Mouse (Mus musculus) embryonic facial prominence, embryonic 13.5 days (tissue): ENCODE results near the gene Il17d. TPM values are rescaled to one million over a fixed set of nuclear protein-coding genes. Genes with fewer than 3 reads are reported as not detected.
A peak's percentile ranks its signal among the peaks of the same experiment; 100 is the strongest.

Experiments
- ATAC-seq: fragments of 200-750 bp; cut with Nextera tagmentation; 2 replicates; pipeline ENCODE4 v1.8.0; 2017; ENCODE audit warnings: low read depth; ENCODE audit not compliant: insufficient number of reproducible peaks, insufficient read depth, low FRiP score, low TSS enrichment
- H3K27ac ChIP-seq: fragments of 300-500 bp; sonication (generic); 2 replicates; pipeline ENCODE4 v1.5.1; 2015; ENCODE audit warnings: moderate library complexity, mild to moderate bottlenecking, inconsistent platforms
- H3K27me3 ChIP-seq: fragments of 300-500 bp; sonication (generic); 2 replicates; pipeline ENCODE4 v1.6.1; 2015; ENCODE audit warnings: mild to moderate bottlenecking, inconsistent platforms
- H3K36me3 ChIP-seq: fragments of 300-500 bp; sonication (generic); 2 replicates; pipeline ENCODE4 v1.6.1; 2015; ENCODE audit warnings: mild to moderate bottlenecking, inconsistent platforms
- H3K4me1 ChIP-seq: fragments of 300-500 bp; sonication (generic); 2 replicates; pipeline ENCODE4 v1.6.1; 2015; ENCODE audit warnings: inconsistent platforms
- H3K4me2 ChIP-seq: fragments of 300-500 bp; sonication (generic); 2 replicates; pipeline ENCODE4 v1.6.1; 2015; ENCODE audit warnings: moderate library complexity, mild to moderate bottlenecking, inconsistent platforms
- H3K4me3 ChIP-seq: fragments of 300-500 bp; sonication (generic); 2 replicates; pipeline ENCODE4 v1.5.1; 2015; ENCODE audit warnings: mild to moderate bottlenecking, inconsistent platforms
- H3K9ac ChIP-seq: fragments of 300-500 bp; sonication (generic); 2 replicates; pipeline ENCODE4 v1.6.1; 2015; ENCODE audit warnings: mild to moderate bottlenecking, inconsistent platforms
- H3K9me3 ChIP-seq: fragments of 300-500 bp; sonication (generic); 2 replicates; pipeline ENCODE4 v1.6.1; 2016; ENCODE audit warnings: inconsistent platforms
- WGBS: fragments of 180-500 bp; shearing (Covaris S2); methylation state at CpG from one replicate; pipeline ENCODE4 v1.1.7; 2015; ENCODE audit warnings: mixed read lengths; 5-methylcytosine and 5-hydroxymethylcytosine counted together
- polyA plus RNA-seq: library from polyadenylated mRNA; unstranded; fragments of >200 nt; fragmentation: Nextera tagmentation; extraction: Ambion mirVana; gene quantifications from 2 replicates; pipeline ENCODE4 v1.2.1, GENCODE M21; 2015

Gene Il17d
- polyA plus RNA-seq, 1 experiment from 2014 or later, result 3.5 TPM

DNA sequence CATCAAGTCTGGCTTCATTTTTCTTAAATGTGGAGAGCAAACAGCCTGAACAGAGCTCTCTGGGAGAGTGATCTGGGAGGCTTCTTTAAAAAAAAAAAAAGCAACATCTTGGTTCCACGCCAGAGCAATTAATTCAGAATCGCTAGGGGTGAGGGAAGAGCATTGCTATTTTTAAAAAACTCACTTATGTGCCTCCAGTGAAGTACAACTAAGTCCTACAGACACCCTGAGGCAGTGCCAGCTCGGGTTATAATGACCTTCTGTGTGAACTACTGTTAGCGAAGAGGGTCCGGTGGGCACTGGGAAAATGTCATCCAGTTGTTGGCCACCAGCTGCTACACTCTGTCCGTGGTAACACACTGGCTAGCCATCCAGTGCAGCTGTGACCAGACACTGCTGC, 11.1 kb downstream of the Il17d start:
- Histone ChIP-seq H3K4me2 (no peak overlapping the region), H3K9me3 (no peaks in the 10 kb centered on the region), H3K27me3 (peaks cover 46% of the 10 kb centered on the region), H3K4me1 (peaks cover 29% of the 10 kb centered on the region), H3K36me3 (no peaks in the 10 kb centered on the region), H3K9ac (no peak overlapping the region), H3K4me3 (no peak overlapping the region), H3K27ac (no peak overlapping the region)
- no peak for ATAC-seq
- 56% methylated on average over 6 of the region's 6 CpGs for WGBS

DNA sequence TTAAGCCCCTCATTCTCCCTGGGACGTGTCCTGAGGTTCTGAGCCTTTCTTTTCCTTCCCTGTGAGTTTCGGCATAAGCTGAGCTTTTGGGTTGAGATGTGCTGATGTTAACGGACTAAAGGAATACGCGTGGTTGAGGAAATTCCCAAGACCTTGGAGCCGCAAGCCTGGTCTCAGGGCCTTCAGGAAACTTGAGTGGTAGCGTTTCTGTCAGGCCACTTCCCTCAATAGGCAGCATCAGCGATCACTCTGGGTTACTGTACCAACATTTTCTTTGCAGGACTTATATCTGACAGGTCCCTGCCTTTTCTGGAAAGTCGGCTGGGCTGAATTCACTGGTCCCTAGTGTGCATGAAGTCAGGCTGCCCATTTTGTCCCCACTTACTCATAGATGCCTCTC, 12.2 kb downstream of the Il17d start:
- 30% methylated on average over 9 of the region's 9 CpGs for WGBS
- Histone ChIP-seq H3K4me3 (no peak overlapping the region), H3K27me3 (peaks cover 46% of the 10 kb centered on the region), H3K9ac (no peak overlapping the region), H3K4me2 (no peak overlapping the region), H3K27ac (no peak overlapping the region), H3K9me3 (no peaks in the 10 kb centered on the region), H3K36me3 (no peaks in the 10 kb centered on the region), H3K4me1 (peaks cover 29% of the 10 kb centered on the region)
- no peak for ATAC-seq

DNA sequence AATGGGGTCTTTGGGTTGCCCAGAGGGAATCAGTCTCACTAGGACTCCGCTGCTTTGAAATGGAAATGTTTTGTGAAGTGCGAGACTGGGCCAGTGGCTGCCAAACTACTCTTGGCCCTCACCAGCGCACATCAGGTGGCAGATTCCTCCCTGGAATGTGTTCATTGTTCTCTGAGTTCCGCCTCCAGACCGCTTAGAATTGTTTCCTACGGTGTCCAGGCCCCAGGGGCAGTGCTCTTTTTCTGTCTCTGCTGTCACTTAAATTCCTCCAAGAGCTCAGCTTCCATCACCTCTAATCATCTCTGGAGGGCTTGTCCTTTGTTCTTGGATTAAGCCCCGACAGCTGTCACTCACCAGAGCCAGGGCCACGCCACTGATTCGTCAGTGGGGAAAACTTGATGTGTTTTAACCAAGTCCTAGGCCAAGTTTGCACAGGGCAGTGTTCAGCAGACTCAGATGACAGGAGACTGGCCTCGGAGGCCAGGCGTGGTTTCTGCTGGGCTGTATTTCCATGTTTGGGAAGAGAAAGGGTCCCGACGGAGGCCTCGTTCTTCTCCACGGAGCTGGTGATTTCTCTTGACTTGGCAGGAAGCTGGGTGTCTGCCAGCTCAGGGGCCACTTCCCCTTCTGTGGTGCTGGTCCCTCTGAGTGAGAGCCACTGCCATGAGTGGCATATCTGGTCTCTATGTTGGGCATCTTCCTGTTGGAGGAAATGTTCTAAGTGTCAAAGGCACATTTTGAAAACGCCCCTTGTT, 12.9 kb downstream of the Il17d start:
- H3K4me3 ChIP-seq, result no peak overlapping the region
- H3K27me3 ChIP-seq, result peaks cover 46% of the 10 kb centered on the region
- H3K4me1 ChIP-seq, result peaks cover 29% of the 10 kb centered on the region
- ATAC-seq, result no peak
- no peaks in the 10 kb centered on the region for H3K9me3 ChIP-seq
- no peak overlapping the region for H3K27ac ChIP-seq
- no peak overlapping the region for H3K9ac ChIP-seq
- no peak overlapping the region for H3K4me2 ChIP-seq
- WGBS, result 11% methylated on average over 16 of the region's 16 CpGs
- H3K36me3 ChIP-seq, result no peaks in the 10 kb centered on the region

DNA sequence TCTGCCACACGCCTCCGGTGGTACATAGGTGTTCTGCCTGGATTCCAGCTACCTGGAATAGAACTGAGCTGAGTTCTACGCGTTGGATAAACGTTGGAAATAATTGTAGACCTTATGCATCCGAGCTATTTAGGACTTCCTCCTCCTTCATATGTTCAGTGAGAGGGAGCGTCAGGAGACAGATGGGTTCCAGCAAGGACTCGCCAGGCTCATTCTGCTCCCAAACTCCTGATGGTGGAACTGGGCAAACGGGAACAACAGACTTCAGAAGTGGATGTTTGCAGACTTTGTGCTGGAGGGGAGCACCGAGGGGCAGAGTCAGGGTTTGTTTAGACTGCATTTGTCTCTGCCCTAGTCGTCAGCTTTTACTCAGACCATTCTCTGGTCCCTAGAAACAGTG, 16.1 kb downstream of the Il17d start:
- H3K36me3 ChIP-seq, result no peaks in the 10 kb centered on the region
- peaks cover 25% of the 10 kb centered on the region for H3K27me3 ChIP-seq
- no peak for ATAC-seq
- H3K4me2 ChIP-seq, result no peak overlapping the region
- H3K4me3 ChIP-seq, result no peak overlapping the region
- H3K4me1 ChIP-seq, result peaks cover 13% of the 10 kb centered on the region
- no peak overlapping the region for H3K27ac ChIP-seq
- no peak overlapping the region for H3K9ac ChIP-seq
- H3K9me3 ChIP-seq, result no peaks in the 10 kb centered on the region
- WGBS, result 81% methylated on average over 11 of the region's 11 CpGs

DNA sequence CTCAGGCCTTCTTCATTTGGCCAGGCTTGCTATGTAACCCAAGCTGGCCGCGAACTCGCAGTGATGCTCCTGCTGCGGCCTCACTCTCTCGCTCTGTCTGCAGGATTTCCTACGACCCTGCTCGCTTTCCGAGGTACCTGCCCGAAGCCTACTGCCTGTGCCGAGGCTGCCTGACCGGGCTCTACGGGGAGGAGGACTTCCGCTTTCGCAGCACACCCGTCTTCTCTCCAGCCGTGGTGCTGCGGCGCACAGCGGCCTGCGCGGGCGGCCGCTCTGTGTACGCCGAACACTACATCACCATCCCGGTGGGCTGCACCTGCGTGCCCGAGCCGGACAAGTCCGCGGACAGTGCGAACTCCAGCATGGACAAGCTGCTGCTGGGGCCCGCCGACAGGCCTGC, 17.7 kb downstream of the Il17d start:
- Histone ChIP-seq H3K36me3 (0 out of 2 replicates have a peak, but pooled peaks cover under 1% of the 10 kb centered on the region), H3K9ac (0 out of 2 replicates have a peak overlapping the region, but pooled peaks have one; percentile 53), H3K4me3 (no peak overlapping the region), H3K9me3 (no peaks in the 10 kb centered on the region), H3K27ac (no peak overlapping the region), H3K4me1 (peaks cover 15% of the 10 kb centered on the region), H3K27me3 (peaks cover 17% of the 10 kb centered on the region), H3K4me2 (peak overlapping the region; percentile 44)
- no peak for ATAC-seq
- WGBS, result 52% methylated on average over 34 of the region's 34 CpGs

DNA sequence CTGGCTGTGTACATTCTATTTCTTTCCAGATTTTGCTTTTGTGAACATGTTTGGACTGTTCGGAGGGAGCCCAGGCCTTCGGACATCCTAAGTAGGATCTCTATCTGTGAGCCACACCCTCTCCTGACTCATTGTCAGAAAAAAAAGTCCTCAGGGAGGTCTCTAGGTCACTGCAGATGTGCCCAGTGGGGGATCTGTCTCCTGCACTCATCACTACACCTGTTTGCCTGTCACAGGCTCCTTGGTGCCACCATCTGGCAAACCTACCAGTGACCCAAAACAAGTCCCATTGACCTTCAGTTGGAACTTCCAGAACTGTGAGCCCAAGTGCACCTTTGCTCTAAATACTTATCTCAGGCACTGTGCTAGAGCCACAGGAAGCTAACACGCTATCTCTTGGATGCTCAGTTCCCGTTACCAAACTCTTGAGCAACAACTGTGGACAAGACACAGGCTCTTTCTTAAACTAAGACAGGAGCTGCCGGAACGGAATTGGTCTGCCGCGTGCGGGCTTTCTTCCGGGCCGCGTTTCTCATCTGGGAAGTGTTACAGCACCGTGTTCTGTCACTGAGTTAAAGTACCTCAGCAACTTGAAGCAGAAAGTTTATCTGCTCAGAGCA, 19.0 kb downstream of the Il17d start:
- WGBS, result 91% methylated on average over 13 of the region's 13 CpGs
- Histone ChIP-seq H3K27ac (no peak overlapping the region), H3K4me3 (no peak overlapping the region), H3K4me1 (peaks cover 11% of the 10 kb centered on the region), H3K27me3 (peaks cover 4% of the 10 kb centered on the region; the same call in 1 of the 2 replicates), H3K9ac (no peak overlapping the region), H3K36me3 (peaks cover 9% of the 10 kb centered on the region), H3K9me3 (no peaks in the 10 kb centered on the region), H3K4me2 (no peak overlapping the region)
- no peak for ATAC-seq

DNA sequence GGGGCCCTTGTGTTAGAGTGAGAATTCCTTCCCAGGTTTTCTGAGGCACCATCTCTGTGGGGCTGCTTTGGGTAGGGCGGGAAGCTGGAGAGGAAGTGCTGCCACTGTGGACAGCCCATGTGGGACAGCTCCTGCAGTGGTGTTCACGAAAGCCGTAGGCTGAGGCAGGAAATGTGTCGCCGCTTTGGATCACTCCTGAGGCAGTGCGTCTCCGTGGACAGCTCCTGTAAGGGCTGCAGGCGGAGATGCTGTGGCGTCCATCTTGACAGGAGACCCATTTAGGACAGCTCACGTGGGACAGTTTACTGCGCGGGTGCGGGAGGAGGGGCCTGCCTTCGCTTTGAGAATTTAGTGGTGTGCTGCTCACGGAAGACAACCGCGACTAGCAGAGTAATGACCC, 20.9 kb downstream of the Il17d start:
- no peak overlapping the region for H3K4me2 ChIP-seq
- peaks cover 11% of the 10 kb centered on the region for H3K4me1 ChIP-seq
- no peak overlapping the region for H3K4me3 ChIP-seq
- peaks cover 28% of the 10 kb centered on the region for H3K36me3 ChIP-seq
- WGBS, result 81% methylated on average over 17 of the region's 17 CpGs
- no peak overlapping the region for H3K9ac ChIP-seq
- ATAC-seq, result no peak
- H3K9me3 ChIP-seq, result no peaks in the 10 kb centered on the region
- no peak overlapping the region for H3K27ac ChIP-seq
- no peaks in the 10 kb centered on the region for H3K27me3 ChIP-seq

DNA sequence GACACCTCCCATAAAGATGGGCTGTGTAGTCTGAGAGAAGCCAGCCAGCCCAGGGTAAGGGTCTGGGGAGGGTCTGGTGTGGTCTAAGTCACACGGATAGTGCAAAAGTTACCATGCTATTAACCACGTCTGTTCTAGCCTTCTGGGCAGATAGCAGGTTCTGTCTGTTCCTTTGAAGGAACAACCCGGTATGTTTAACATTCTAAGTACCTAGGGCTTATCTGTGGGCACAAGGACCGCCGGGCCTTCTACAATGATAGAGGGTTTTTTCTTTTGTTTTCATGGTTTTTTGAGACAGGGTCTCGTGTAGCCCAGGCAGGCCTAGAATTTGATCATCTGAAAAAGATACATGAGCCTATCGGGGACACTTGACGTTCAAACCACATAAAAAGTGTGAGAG, 21.6 kb downstream of the Il17d start:
- no peak overlapping the region for H3K4me2 ChIP-seq
- WGBS, result 72% methylated on average over 8 of the region's 8 CpGs
- no peak for ATAC-seq
- no peak overlapping the region for H3K9ac ChIP-seq
- no peaks in the 10 kb centered on the region for H3K27me3 ChIP-seq
- peaks cover 28% of the 10 kb centered on the region for H3K36me3 ChIP-seq
- H3K4me3 ChIP-seq, result no peak overlapping the region
- H3K4me1 ChIP-seq, result peaks cover 11% of the 10 kb centered on the region
- no peaks in the 10 kb centered on the region for H3K9me3 ChIP-seq
- no peak overlapping the region for H3K27ac ChIP-seq

DNA sequence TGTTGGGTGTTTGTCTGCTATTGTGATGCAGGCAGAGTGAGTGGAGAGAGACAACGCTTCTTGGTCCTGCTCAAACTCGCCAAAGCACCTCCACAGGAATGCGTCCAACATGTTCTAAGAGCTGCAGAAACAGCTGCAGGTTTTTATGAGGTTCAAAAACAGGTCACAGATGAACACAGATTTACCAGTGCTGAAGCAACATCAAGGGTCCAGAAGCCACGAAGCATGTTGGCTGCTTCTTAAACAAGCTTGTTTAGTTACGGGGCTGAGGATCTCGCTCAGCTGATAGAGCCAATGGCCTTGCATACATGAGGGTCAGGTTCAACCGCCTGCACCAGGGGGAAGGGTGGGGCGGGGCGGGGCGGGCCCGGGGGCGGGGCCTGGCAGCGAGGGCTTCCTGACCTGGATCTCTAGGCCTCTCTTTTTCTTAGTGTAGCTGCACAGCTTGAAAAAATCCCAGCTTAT, 22.0 kb downstream of the Il17d start:
- peaks cover 28% of the 10 kb centered on the region for H3K36me3 ChIP-seq
- no peak overlapping the region; the same call in 1 of the 2 replicates for H3K27ac ChIP-seq
- no peaks in the 10 kb centered on the region for H3K27me3 ChIP-seq
- no peak overlapping the region for H3K4me3 ChIP-seq
- no peak; the same call in 1 of the 2 replicates for ATAC-seq
- no peaks in the 10 kb centered on the region for H3K9me3 ChIP-seq
- peaks cover 11% of the 10 kb centered on the region for H3K4me1 ChIP-seq
- H3K4me2 ChIP-seq, result no peak overlapping the region
- whole genome bisulfite sequencing, result 20% methylated on average over 13 of the region's 13 CpGs
- H3K9ac ChIP-seq, result no peak overlapping the region

DNA sequence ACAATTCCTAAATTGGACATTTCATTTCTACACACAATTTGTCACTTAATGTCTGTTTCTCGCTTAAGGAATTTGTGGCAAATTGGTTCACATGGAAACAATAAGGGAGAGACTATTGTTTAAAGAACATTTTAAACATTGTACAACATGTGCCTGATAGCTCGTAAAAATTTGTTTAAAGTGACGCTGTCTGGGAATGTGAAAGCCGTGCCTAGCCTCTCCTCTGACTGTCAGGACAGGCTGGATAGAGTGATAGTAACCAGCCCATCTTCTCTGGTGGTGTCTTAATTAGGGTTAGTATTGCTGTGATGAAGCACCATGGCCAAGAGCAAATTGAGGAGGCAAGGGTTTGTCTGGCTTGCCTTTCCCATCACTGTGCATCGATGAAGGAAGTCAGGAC, 22.5 kb downstream of the Il17d start:
- H3K4me2 ChIP-seq, result no peak overlapping the region

DNA sequence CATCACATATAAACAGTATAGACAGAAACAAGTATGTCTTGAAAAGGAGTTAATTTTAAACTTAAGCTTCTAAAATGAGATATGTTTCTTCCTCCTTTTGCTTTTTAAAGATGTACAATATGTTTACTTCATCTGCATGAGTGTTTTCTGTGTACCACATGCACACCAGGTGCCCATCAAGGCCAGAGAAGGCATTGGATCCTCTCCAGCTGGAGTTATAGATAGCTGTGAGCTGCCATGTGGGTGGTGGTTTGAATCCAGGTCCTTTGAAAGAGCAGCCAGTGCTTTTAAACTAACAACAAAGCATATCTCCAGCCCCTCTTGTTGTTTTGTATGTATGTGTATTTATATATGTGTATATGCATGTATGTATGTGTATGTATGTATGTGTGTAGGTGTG, 28.4 kb downstream of the Il17d start:
- Histone ChIP-seq H3K27ac (no peak overlapping the region), H3K4me1 (no peaks in the 10 kb centered on the region), H3K4me2 (no peak overlapping the region), H3K9ac (no peak overlapping the region), H3K9me3 (no peaks in the 10 kb centered on the region), H3K27me3 (no peaks in the 10 kb centered on the region), H3K4me3 (no peak overlapping the region), H3K36me3 (peaks cover 25% of the 10 kb centered on the region)
- no peak for ATAC-seq

More for the DNA sequence above, 22.5 kb downstream of the Il17d start:
- ATAC-seq, result no peak
- 58% methylated on average over 5 of the region's 5 CpGs for WGBS
- no peaks in the 10 kb centered on the region for H3K9me3 ChIP-seq
- H3K9ac ChIP-seq, result no peak overlapping the region
- H3K4me1 ChIP-seq, result peaks cover 11% of the 10 kb centered on the region
- H3K36me3 ChIP-seq, result peaks cover 28% of the 10 kb centered on the region
- no peak overlapping the region for H3K4me3 ChIP-seq
- no peak overlapping the region; the same call in 1 of the 2 replicates for H3K27ac ChIP-seq
- H3K27me3 ChIP-seq, result no peaks in the 10 kb centered on the region

DNA sequence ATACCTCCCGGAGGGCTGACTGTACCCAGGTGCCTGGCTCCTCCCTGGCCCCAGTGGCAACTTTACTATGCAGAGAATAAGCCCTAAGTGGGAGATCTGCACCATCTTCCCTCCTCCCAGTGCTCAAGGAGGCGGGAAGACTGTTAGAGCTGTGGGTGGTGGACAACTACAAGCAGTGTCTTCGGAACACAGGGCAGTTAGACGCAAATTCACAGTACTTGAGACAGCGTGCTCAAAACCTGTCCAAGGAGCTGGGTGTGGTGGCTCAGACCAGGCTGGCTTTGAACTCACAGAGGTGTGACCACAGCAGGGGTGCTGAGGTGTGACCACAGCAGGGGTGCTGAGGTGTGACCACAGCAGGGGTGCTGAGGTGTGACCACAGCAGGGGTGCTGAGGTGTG, 29.9 kb downstream of the Il17d start:
- no peaks in the 10 kb centered on the region for H3K27me3 ChIP-seq
- H3K4me1 ChIP-seq, result no peaks in the 10 kb centered on the region
- no peak overlapping the region for H3K27ac ChIP-seq
- H3K36me3 ChIP-seq, result peaks cover 15% of the 10 kb centered on the region
- H3K4me3 ChIP-seq, result no peak overlapping the region
- 86% methylated on average over 5 of the region's 5 CpGs for WGBS
- H3K9ac ChIP-seq, result no peak overlapping the region
- H3K9me3 ChIP-seq, result no peaks in the 10 kb centered on the region
- ATAC-seq, result no peak
- H3K4me2 ChIP-seq, result no peak overlapping the region
